Mouse (Mus musculus): ENCODE measurements at regions not wholly inside any gene's neighbourhood (a gene's known extent, or its start where the extent isn't known, plus 50 kb on each side); places are given as distances from the start of the nearest gene placed in this dataset.

- TF ChIP-seq POLR2AphosphoS2 (IDR thresholded peaks at IDR 0.05; ENCODE audit: insufficient read length, low read depth) (no peak), TCF3 (IDR thresholded peaks at IDR 0.05; ENCODE audit: insufficient read length, low read depth) (no peak)
- no peak overlapping the region for H3K4me2 ChIP-seq (ENCODE audit: low read depth)
- H3ac ChIP-seq (ENCODE audit: control insufficient read depth, insufficient read length): no peak overlapping the region
- no peak overlapping the region for H3K4me3 ChIP-seq
- no peaks in the 10 kb centered on the region for H3K36me3 ChIP-seq (ENCODE audit: control insufficient read depth, insufficient read depth)
- no peaks in the 10 kb centered on the region for H3K27me3 ChIP-seq (ENCODE audit: control insufficient read depth, insufficient read depth, insufficient read length)
- H3K79me2 ChIP-seq (ENCODE audit: control insufficient read depth, insufficient read depth): no peaks in the 10 kb centered on the region
These were observed 53.8 kb upstream of the Coro2b start for GRCm38 (mm10) chr9:62590407-62591195.

GRCm38 (mm10) chr9:62591196-62591485 lies 54.3 kb upstream of the Coro2b start:
- H3K27me3 ChIP-seq (ENCODE audit: control insufficient read depth, insufficient read depth, insufficient read length): no peaks in the 10 kb centered on the region
- no peak overlapping the region for H3K4me2 ChIP-seq (ENCODE audit: low read depth)
- no peaks in the 10 kb centered on the region for H3K79me2 ChIP-seq (ENCODE audit: control insufficient read depth, insufficient read depth)
- no peak overlapping the region for H3ac ChIP-seq (ENCODE audit: control insufficient read depth, insufficient read length)
- no peak for TF ChIP-seq MYOG (IDR thresholded peaks at IDR 0.05; ENCODE audit: control insufficient read depth in 1 of 3, insufficient read depth in 1 of 3, insufficient read length in 2 of 3, low read depth in 2 of 3)
- TF ChIP-seq TCF12 (IDR thresholded peaks at IDR 0.05; ENCODE audit: insufficient read depth, poor library complexity, severe bottlenecking): no peak
- no peak for TF ChIP-seq MYOD1 (IDR thresholded peaks at IDR 0.05; ENCODE audit: control insufficient read depth in 1 of 3, insufficient read length in 2 of 3, low read depth in 2 of 3)
- no peak for TF ChIP-seq MAX (IDR thresholded peaks at IDR 0.05; ENCODE audit: low read depth)
- no peak for TF ChIP-seq POLR2A (IDR thresholded peaks at IDR 0.05; ENCODE audit: insufficient read length, low read depth)
- no peak for TF ChIP-seq SRF (IDR thresholded peaks at IDR 0.05; ENCODE audit: control insufficient read depth, insufficient read length, low read depth)
- TF ChIP-seq E2F4 (IDR thresholded peaks at IDR 0.05; ENCODE audit: insufficient read depth): no peak
- no peak for TF ChIP-seq USF1 (IDR thresholded peaks at IDR 0.05; ENCODE audit: low read depth)
- TF ChIP-seq REST (IDR thresholded peaks at IDR 0.05; ENCODE audit: insufficient read depth, insufficient read length): no peak
- no peak for TF ChIP-seq TCF3 (IDR thresholded peaks at IDR 0.05; ENCODE audit: insufficient read length, low read depth)
- TF ChIP-seq POLR2AphosphoS2 (IDR thresholded peaks at IDR 0.05; ENCODE audit: insufficient read length, low read depth): no peak
- TF ChIP-seq CEBPB (IDR thresholded peaks at IDR 0.05; ENCODE audit: insufficient read depth, poor library complexity, severe bottlenecking): no peak
- no peak overlapping the region for H3K4me3 ChIP-seq
- H3K36me3 ChIP-seq (ENCODE audit: control insufficient read depth, insufficient read depth): no peaks in the 10 kb centered on the region

- no peak overlapping the region for H3K4me2 ChIP-seq (ENCODE audit: low read depth)
- H3ac ChIP-seq (ENCODE audit: control insufficient read depth, insufficient read length): no peak overlapping the region
- H3K36me3 ChIP-seq (ENCODE audit: control insufficient read depth, insufficient read depth): no peaks in the 10 kb centered on the region
- H3K79me2 ChIP-seq (ENCODE audit: control insufficient read depth, insufficient read depth): no peaks in the 10 kb centered on the region
- no peak overlapping the region for H3K4me3 ChIP-seq
- TF ChIP-seq USF1 (IDR thresholded peaks at IDR 0.05; ENCODE audit: low read depth): peak; percentile 16
- TF ChIP-seq MYOD1 (IDR thresholded peaks at IDR 0.05; ENCODE audit: control insufficient read depth in 1 of 3, insufficient read length in 2 of 3, low read depth in 2 of 3): no peak
- H3K27me3 ChIP-seq (ENCODE audit: control insufficient read depth, insufficient read depth, insufficient read length): no peaks in the 10 kb centered on the region
These were observed 61.2 kb upstream of the Coro2b start for GRCm38 (mm10) chr9:62598056-62598455.

- Histone ChIP-seq H3K4me3 (no peak overlapping the region), H3ac (ENCODE audit: control insufficient read depth, insufficient read length) (no peak overlapping the region), H3K4me2 (ENCODE audit: low read depth) (no peak overlapping the region), H3K36me3 (ENCODE audit: control insufficient read depth, insufficient read depth) (no peaks in the 10 kb centered on the region), H3K27me3 (ENCODE audit: control insufficient read depth, insufficient read depth, insufficient read length) (no peaks in the 10 kb centered on the region), H3K79me2 (ENCODE audit: control insufficient read depth, insufficient read depth) (no peaks in the 10 kb centered on the region)
- no peak for TF ChIP-seq CEBPB (IDR thresholded peaks at IDR 0.05; ENCODE audit: insufficient read depth, poor library complexity, severe bottlenecking)
- TF ChIP-seq USF1 (IDR thresholded peaks at IDR 0.05; ENCODE audit: low read depth): no peak
- no peak for TF ChIP-seq MYOG (IDR thresholded peaks at IDR 0.05; ENCODE audit: control insufficient read depth in 1 of 3, insufficient read depth in 1 of 3, insufficient read length in 2 of 3, low read depth in 2 of 3)
- no peak for TF ChIP-seq MAX (IDR thresholded peaks at IDR 0.05; ENCODE audit: low read depth)
- no peak for TF ChIP-seq TCF3 (IDR thresholded peaks at IDR 0.05; ENCODE audit: insufficient read length, low read depth)
- no peak for TF ChIP-seq MYOD1 (IDR thresholded peaks at IDR 0.05; ENCODE audit: control insufficient read depth in 1 of 3, insufficient read length in 2 of 3, low read depth in 2 of 3)
- no peak for TF ChIP-seq E2F4 (IDR thresholded peaks at IDR 0.05; ENCODE audit: insufficient read depth)
- no peak for TF ChIP-seq POLR2AphosphoS2 (IDR thresholded peaks at IDR 0.05; ENCODE audit: insufficient read length, low read depth)
- no peak for TF ChIP-seq REST (IDR thresholded peaks at IDR 0.05; ENCODE audit: insufficient read depth, insufficient read length)
- TF ChIP-seq TCF12 (IDR thresholded peaks at IDR 0.05; ENCODE audit: insufficient read depth, poor library complexity, severe bottlenecking): no peak
- no peak for TF ChIP-seq POLR2A (IDR thresholded peaks at IDR 0.05; ENCODE audit: insufficient read length, low read depth)
- TF ChIP-seq SRF (IDR thresholded peaks at IDR 0.05; ENCODE audit: control insufficient read depth, insufficient read length, low read depth): no peak
These were observed 62.1 kb upstream of the Coro2b start for GRCm38 (mm10) chr9:62598956-62599355.

- no peaks in the 10 kb centered on the region for H3K27me3 ChIP-seq (ENCODE audit: control insufficient read depth, insufficient read depth, insufficient read length)
- no peak overlapping the region for H3ac ChIP-seq (ENCODE audit: control insufficient read depth, insufficient read length)
- no peak overlapping the region for H3K4me3 ChIP-seq
- H3K79me2 ChIP-seq (ENCODE audit: control insufficient read depth, insufficient read depth): no peaks in the 10 kb centered on the region
- no peak for TF ChIP-seq POLR2AphosphoS2 (IDR thresholded peaks at IDR 0.05; ENCODE audit: insufficient read length, low read depth)
- TF ChIP-seq CEBPB (IDR thresholded peaks at IDR 0.05; ENCODE audit: insufficient read depth, poor library complexity, severe bottlenecking): no peak
- no peak for TF ChIP-seq REST (IDR thresholded peaks at IDR 0.05; ENCODE audit: insufficient read depth, insufficient read length)
- H3K4me2 ChIP-seq (ENCODE audit: low read depth): no peak overlapping the region
- no peaks in the 10 kb centered on the region for H3K36me3 ChIP-seq (ENCODE audit: control insufficient read depth, insufficient read depth)
These were observed 67.1 kb upstream of the Itga11 start for GRCm38 (mm10) chr9:62610526-62610925.

Data from myocyte (in vitro differentiated cells).